Mouse (Mus musculus) neural tube, embryonic 14.5 days (tissue): Measurements from ENCODE around the gene Gm6034. TPM values are rescaled to one million over a fixed set of nuclear protein-coding genes. Genes with fewer than 3 reads are reported as not detected.
"Not testable (repeated sequence)": the region's sequence is repeated elsewhere in the genome, so short reads cannot be mapped to it uniquely, and the experiment has no call there.

Experiments
- ATAC-seq: fragments of 200-750 bp; cut with Nextera tagmentation; 2 replicates; pipeline ENCODE4 v1.8.0; 2017; ENCODE audit warnings: low read depth, mild to moderate bottlenecking, moderate TSS enrichment, moderate library complexity
- H3K27ac ChIP-seq: fragments of 300-500 bp; sonication (generic); 2 replicates; pipeline ENCODE4 v1.5.1; 2014; ENCODE audit warnings: low read depth, mild to moderate bottlenecking, control low read depth, low read length, moderate library complexity, mixed read lengths
- H3K27me3 ChIP-seq: fragments of 300-500 bp; sonication (generic); 2 replicates; pipeline ENCODE4 v1.6.1; 2014; ENCODE audit warnings: low read length; ENCODE audit not compliant: control insufficient read depth, insufficient read depth
- H3K36me3 ChIP-seq: fragments of 300-500 bp; sonication (generic); 2 replicates; pipeline ENCODE4 v1.6.1; 2014; ENCODE audit warnings: low read length, mixed read lengths; ENCODE audit not compliant: control insufficient read depth, insufficient read depth
- H3K4me1 ChIP-seq: fragments of 300-500 bp; sonication (generic); 2 replicates; pipeline ENCODE4 v1.6.1; 2014; ENCODE audit warnings: low read length; ENCODE audit not compliant: control insufficient read depth, insufficient read depth
- H3K4me2 ChIP-seq: fragments of 300-500 bp; sonication (generic); 2 replicates; pipeline ENCODE4 v1.6.1; 2014; ENCODE audit warnings: mild to moderate bottlenecking, low read depth, low read length, control low read depth
- H3K4me3 ChIP-seq: fragments of 300-500 bp; sonication (generic); 2 replicates; pipeline ENCODE4 v1.5.1; 2014; ENCODE audit warnings: low read depth, low read length, control low read depth, mixed read lengths
- H3K9ac ChIP-seq: fragments of 300-500 bp; sonication (generic); replicated peaks from 2 replicates; pipeline ENCODE4 v1.6.1; 2014; ENCODE audit warnings: low read depth, mild to moderate bottlenecking, control low read depth, low read length, mixed read lengths
- H3K9me3 ChIP-seq: fragments of 300-500 bp; sonication (generic); 2 replicates; pipeline ENCODE4 v1.6.1; 2016; ENCODE audit warnings: low read length; ENCODE audit not compliant: control insufficient read depth
- WGBS: fragments of 180-500 bp; shearing (Covaris S2); extraction: QIAGEN DNeasy Blood & Tissue Kit; methylation state at CpG from one replicate; pipeline ENCODE4 v1.1.7; 2014; 5-methylcytosine and 5-hydroxymethylcytosine counted together
- polyA plus RNA-seq: library from polyadenylated mRNA; unstranded; fragments of >200 nt; fragmentation: Nextera tagmentation; extraction: Ambion mirVana; gene quantifications from 2 replicates; pipeline ENCODE4 v1.2.1, GENCODE M21; 2014

The Gm6034 gene
- polyA plus RNA-seq, 1 experiment from 2014 or later, result not detected

- H3K4me2 ChIP-seq, result no peak overlapping the region
- no peaks in the 10 kb centered on the region for H3K36me3 ChIP-seq
- no peak overlapping the region for H3K4me3 ChIP-seq
- H3K4me1 ChIP-seq, result 0 out of 2 replicates have a peak, but pooled peaks cover 4% of the 10 kb centered on the region
- ATAC-seq, result no peak
- H3K27ac ChIP-seq, result no peak overlapping the region
- WGBS, result 88% methylated on average over 4 of the region's 4 CpGs
- no peaks in the 10 kb centered on the region for H3K9me3 ChIP-seq
- no peak overlapping the region for H3K9ac ChIP-seq
- no peaks in the 10 kb centered on the region for H3K27me3 ChIP-seq
Measured at GRCm38 (mm10) chr17:36000349-36000748, 42.4 kb upstream of the Gm6034 start.

- no peak overlapping the region for H3K4me2 ChIP-seq
- 91% methylated on average over 12 of the region's 12 CpGs for WGBS
Measured at GRCm38 (mm10) chr17:36001121-36001897, 41.5 kb upstream of the Gm6034 start.

GRCm38 (mm10) chr17:36001966-36002365 lies 40.8 kb upstream of the Gm6034 start:
- no peak overlapping the region for H3K9ac ChIP-seq
- WGBS, result 97% methylated on average over 6 of the region's 6 CpGs
- no peaks in the 10 kb centered on the region for H3K36me3 ChIP-seq
- H3K4me2 ChIP-seq, result no peak overlapping the region
- no peaks in the 10 kb centered on the region for H3K27me3 ChIP-seq
- H3K9me3 ChIP-seq, result no peaks in the 10 kb centered on the region
- H3K27ac ChIP-seq, result no peak overlapping the region
- no peak overlapping the region for H3K4me3 ChIP-seq
- no peaks in the 10 kb centered on the region for H3K4me1 ChIP-seq
- no peak for ATAC-seq

More at GRCm38 (mm10) chr17:36001121-36001897, 41.5 kb upstream of the Gm6034 start:
- no peak for ATAC-seq
- H3K36me3 ChIP-seq, result no peaks in the 10 kb centered on the region
- H3K4me3 ChIP-seq, result no peak overlapping the region
- 0 out of 2 replicates have a peak, but pooled peaks cover under 1% of the 10 kb centered on the region for H3K4me1 ChIP-seq
- no peak overlapping the region for H3K27ac ChIP-seq
- no peaks in the 10 kb centered on the region for H3K27me3 ChIP-seq
- no peaks in the 10 kb centered on the region for H3K9me3 ChIP-seq
- no peak overlapping the region for H3K9ac ChIP-seq

- H3K4me1 ChIP-seq, result no peaks in the 10 kb centered on the region
- WGBS, result 95% methylated on average over 7 of the region's 7 CpGs
- no peaks in the 10 kb centered on the region for H3K36me3 ChIP-seq
- no peak for ATAC-seq
- H3K27ac ChIP-seq, result no peak overlapping the region
- no peaks in the 10 kb centered on the region for H3K27me3 ChIP-seq
- no peak overlapping the region for H3K4me2 ChIP-seq
- H3K9me3 ChIP-seq, result no peaks in the 10 kb centered on the region
- no peak overlapping the region for H3K9ac ChIP-seq
- no peak overlapping the region for H3K4me3 ChIP-seq
Measured at GRCm38 (mm10) chr17:36003331-36003730, 39.4 kb upstream of the Gm6034 start.

- not testable (repeated sequence) for H3K27me3 ChIP-seq, H3K9ac ChIP-seq, H3K27ac ChIP-seq, H3K4me3 ChIP-seq, H3K4me1 ChIP-seq, ATAC-seq, H3K9me3 ChIP-seq, H3K36me3 ChIP-seq, H3K4me2 ChIP-seq
- 91% methylated on average over 7 of the region's 7 CpGs for WGBS
Measured at GRCm38 (mm10) chr17:36004409-36004808, 38.4 kb upstream of the Gm6034 start.

- Histone ChIP-seq H3K4me2 (no peak overlapping the region), H3K27ac (no peak overlapping the region), H3K27me3 (no peaks in the 10 kb centered on the region), H3K4me1 (no peaks in the 10 kb centered on the region), H3K36me3 (peaks cover 4% of the 10 kb centered on the region; the same call in 1 of the 2 replicates), H3K4me3 (no peak overlapping the region), H3K9me3 (no peaks in the 10 kb centered on the region), H3K9ac (no peak overlapping the region)
- ATAC-seq, result no peak
- 96% methylated on average over 5 of the region's 5 CpGs for WGBS
Measured at GRCm38 (mm10) chr17:36014977-36015376, 27.8 kb upstream of the Gm6034 start.

- no peak for ATAC-seq
- Histone ChIP-seq H3K4me3 (no peak overlapping the region), H3K4me1 (no peaks in the 10 kb centered on the region), H3K9ac (no peak overlapping the region), H3K27ac (no peak overlapping the region), H3K9me3 (no peaks in the 10 kb centered on the region), H3K27me3 (no peaks in the 10 kb centered on the region), H3K4me2 (no peak overlapping the region), H3K36me3 (peaks cover 4% of the 10 kb centered on the region; the same call in 1 of the 2 replicates)
- 96% methylated on average over 5 of the region's 5 CpGs for WGBS
Measured at GRCm38 (mm10) chr17:36017046-36017445, 25.7 kb upstream of the Gm6034 start.

- no peak overlapping the region for H3K9ac ChIP-seq
- peaks cover 4% of the 10 kb centered on the region; the same call in 1 of the 2 replicates for H3K36me3 ChIP-seq
- no peaks in the 10 kb centered on the region for H3K9me3 ChIP-seq
- H3K4me2 ChIP-seq, result no peak overlapping the region
- WGBS, result 74% methylated on average over 2 of the region's 2 CpGs
- ATAC-seq, result no peak
- no peak overlapping the region for H3K27ac ChIP-seq
- no peaks in the 10 kb centered on the region for H3K27me3 ChIP-seq
- no peak overlapping the region for H3K4me3 ChIP-seq
- H3K4me1 ChIP-seq, result no peaks in the 10 kb centered on the region
Measured at GRCm38 (mm10) chr17:36018979-36019378, 23.8 kb upstream of the Gm6034 start.

- Histone ChIP-seq H3K36me3 (peaks cover 4% of the 10 kb centered on the region; the same call in 1 of the 2 replicates), H3K4me1 (no peaks in the 10 kb centered on the region), H3K4me2 (no peak overlapping the region), H3K9me3 (no peaks in the 10 kb centered on the region), H3K27me3 (no peaks in the 10 kb centered on the region), H3K9ac (no peak overlapping the region), H3K4me3 (no peak overlapping the region), H3K27ac (no peak overlapping the region)
- 85% methylated on average over 3 of the region's 3 CpGs for WGBS
- no peak for ATAC-seq
Measured at GRCm38 (mm10) chr17:36019519-36019918, 23.2 kb upstream of the Gm6034 start.
